Mouse (Mus musculus) thymus, adult 2 months (tissue): ENCODE measurements around the gene Gsx2. TPM values are rescaled to one million over a fixed set of nuclear protein-coding genes. Genes with fewer than 3 reads are reported as not detected.

Experiments
- DNase-seq: peaks from one replicate; pipeline ENCODE4 v3.0.0; 2021
- H3K27ac ChIP-seq: fragments of 200-500 bp; 2 replicates; pipeline ENCODE4 v1.5.1; 2012; ENCODE audit warnings: low read length, control low read depth; ENCODE audit not compliant: control insufficient read depth, insufficient read depth
- H3K27me3 ChIP-seq: fragments of 200-500 bp; 2 replicates; pipeline ENCODE4 v1.6.1; 2012; ENCODE audit warnings: mild to moderate bottlenecking, low read length, moderate library complexity, mixed read lengths; ENCODE audit not compliant: control insufficient read depth, insufficient read depth
- H3K36me3 ChIP-seq: fragments of 200-500 bp; 2 replicates; pipeline ENCODE4 v1.6.1; 2012; ENCODE audit warnings: mild to moderate bottlenecking, low read length, moderate library complexity; ENCODE audit not compliant: control insufficient read depth, insufficient read depth
- H3K4me1 ChIP-seq: fragments of 200-500 bp; replicated peaks from 2 replicates; pipeline ENCODE4 v1.6.1; 2012; ENCODE audit warnings: low read length; ENCODE audit not compliant: control insufficient read depth, insufficient read depth
- H3K4me3 ChIP-seq: fragments of 200-500 bp; 2 replicates; pipeline ENCODE4 v1.5.1; 2012; ENCODE audit warnings: mild to moderate bottlenecking, low read length, control low read depth, moderate library complexity; ENCODE audit not compliant: control insufficient read depth, insufficient read depth
- CTCF ChIP-seq: fragments of 200-500 bp; IDR thresholded peaks from 2 replicates; pipeline ENCODE4 v1.5.1; 2012; ENCODE audit warnings: mild to moderate bottlenecking, control low read depth, low read length, moderate library complexity, borderline replicate concordance; ENCODE audit not compliant: control insufficient read depth, poor library complexity, insufficient read depth; ENCODE audit errors: extremely low read depth
- POLR2A ChIP-seq: fragments of 200-500 bp; IDR thresholded peaks from 2 replicates; pipeline ENCODE4 v1.6.1; 2012; ENCODE audit warnings: mild to moderate bottlenecking, low read length, control low read depth, moderate library complexity; ENCODE audit not compliant: control insufficient read depth, poor library complexity, insufficient read depth; ENCODE audit errors: extremely low read depth
- whole genome bisulfite sequencing: fragments of 180-500 bp; shearing (Covaris S2); methylation state at CpG from one replicate; pipeline ENCODE4 v1.1.7; 2018; 5-methylcytosine and 5-hydroxymethylcytosine counted together
- polyA plus RNA-seq: library from polyadenylated mRNA; depleted of rRNA; stranded (reverse); fragments of >200 nt; gene quantifications from 2 replicates; pipeline ENCODE4 v1.2.3, GENCODE M21; 2012

Gsx2 gene
- polyA plus RNA-seq, 1 experiment, result not detected

DNA sequence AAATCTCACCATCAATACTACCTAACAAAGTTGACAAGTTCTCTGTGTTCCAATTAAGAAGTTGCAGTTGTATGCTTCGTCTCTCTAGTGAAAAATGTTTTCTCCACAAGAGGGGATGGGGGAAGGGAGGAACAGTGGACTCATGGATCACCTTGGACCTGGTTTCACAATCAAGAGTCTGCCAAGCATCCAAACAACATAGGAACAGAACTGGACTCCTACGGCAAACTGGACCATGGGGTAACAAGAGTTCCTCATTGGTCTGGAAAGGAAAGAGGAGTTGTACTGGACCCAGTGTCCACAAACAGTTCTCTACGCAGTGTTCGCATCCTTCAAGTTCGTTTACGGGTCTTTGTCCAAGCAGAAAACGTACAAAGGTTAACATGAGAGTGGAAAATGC is 30.0 kb upstream of the Gsx2 start:
- no peak for DNase-seq
- no peaks in the 10 kb centered on the region; the same call in 1 of the 2 replicates for H3K36me3 ChIP-seq

DNA sequence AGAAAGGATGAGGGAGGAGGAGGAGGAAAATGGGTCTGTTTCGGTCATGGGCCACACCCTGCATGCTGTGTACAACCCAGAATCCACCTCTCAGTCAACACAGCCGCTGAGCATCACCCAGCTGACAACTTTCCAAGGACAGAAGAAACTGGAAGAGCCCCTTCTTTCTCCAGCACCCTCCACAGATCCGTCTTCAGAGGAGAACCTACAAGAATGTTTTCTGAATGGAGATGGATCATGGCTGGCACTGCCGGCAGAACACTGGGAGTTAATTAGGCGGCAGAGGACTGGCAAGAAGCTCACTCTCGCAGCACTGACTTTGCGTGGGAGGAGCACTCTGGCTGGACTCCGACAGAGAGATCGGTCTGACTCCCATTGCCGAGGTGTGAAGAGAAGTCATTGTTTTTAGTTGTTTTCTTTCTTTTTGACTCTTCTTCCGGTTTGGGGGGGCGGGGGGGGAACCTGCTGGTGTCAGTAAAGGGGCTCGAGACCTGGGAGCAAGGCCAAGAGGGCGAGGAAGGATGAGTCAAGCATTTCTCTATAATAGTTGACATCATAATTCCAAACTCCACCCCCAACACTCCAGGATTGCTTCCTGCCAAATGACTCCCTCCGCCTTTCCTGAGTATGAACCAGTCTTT is 28.6 kb upstream of the Gsx2 start:
- H3K4me1 ChIP-seq, result peaks cover 5% of the 10 kb centered on the region
- no peaks in the 10 kb centered on the region for H3K36me3 ChIP-seq
- H3K4me3 ChIP-seq, result no peak overlapping the region
- no peak overlapping the region for H3K27ac ChIP-seq
- DNase-seq, result no peak
- WGBS, result 80% methylated on average over 15 of the region's 15 CpGs
- TF ChIP-seq CTCF (no peak), POLR2A (no peak)
- H3K27me3 ChIP-seq, result no peaks in the 10 kb centered on the region

More for the DNA sequence above, 30.0 kb upstream of the Gsx2 start:
- TF ChIP-seq POLR2A (no peak), CTCF (no peak)
- WGBS, result 96% methylated on average over 7 of the region's 7 CpGs
- Histone ChIP-seq H3K4me1 (peaks cover 6% of the 10 kb centered on the region), H3K27me3 (no peaks in the 10 kb centered on the region), H3K4me3 (no peak overlapping the region), H3K27ac (no peak overlapping the region)

DNA sequence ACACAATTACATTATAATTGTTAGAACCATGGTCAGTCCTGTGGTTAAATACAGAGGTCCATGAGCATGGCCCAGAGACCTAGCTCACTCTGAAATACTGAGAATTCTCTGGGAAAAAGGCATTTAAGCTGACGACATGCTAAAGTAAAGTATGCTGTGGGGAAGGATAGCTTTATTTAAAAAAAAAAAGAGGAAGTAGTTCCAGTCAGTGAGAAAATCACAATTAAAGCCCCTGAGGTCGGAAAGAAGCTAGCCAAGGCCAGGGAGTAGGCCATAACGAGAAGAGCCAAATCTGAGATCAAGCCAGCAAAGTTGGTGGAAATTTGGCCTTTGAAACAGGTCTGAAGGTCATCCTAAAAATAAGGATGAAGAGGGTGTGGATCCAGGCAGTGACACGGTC is 24.3 kb upstream of the Gsx2 start:
- Histone ChIP-seq H3K27ac (no peak overlapping the region), H3K4me3 (no peak overlapping the region), H3K27me3 (no peaks in the 10 kb centered on the region), H3K4me1 (no peaks in the 10 kb centered on the region), H3K36me3 (no peaks in the 10 kb centered on the region)
- no peak for DNase-seq
- 49% methylated on average over 4 of the region's 4 CpGs for WGBS
- no peak for TF ChIP-seq CTCF
- TF ChIP-seq POLR2A, result no peak

DNA sequence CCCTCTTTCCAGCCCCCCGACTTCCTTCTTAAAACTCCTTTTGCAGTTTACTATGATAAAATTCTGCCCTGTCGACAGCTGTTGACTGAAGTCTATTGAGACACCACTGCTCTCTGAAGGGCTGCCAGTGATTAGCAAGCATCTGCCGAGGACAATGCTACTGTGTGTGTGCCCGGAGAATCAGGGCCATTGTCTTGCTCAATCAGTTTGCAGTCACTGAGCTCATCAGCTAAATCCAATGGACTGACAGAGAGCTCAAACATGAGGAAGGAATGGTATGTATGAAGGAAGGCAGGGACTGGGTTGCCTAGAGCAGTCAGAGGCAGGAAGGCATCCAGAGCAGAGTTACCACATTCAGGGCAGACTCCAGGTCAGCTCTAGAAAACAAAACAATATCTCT is 12.2 kb upstream of the Gsx2 start:
- Histone ChIP-seq H3K4me3 (no peak overlapping the region), H3K4me1 (peaks cover 12% of the 10 kb centered on the region), H3K27ac (no peak overlapping the region), H3K36me3 (no peaks in the 10 kb centered on the region), H3K27me3 (no peaks in the 10 kb centered on the region)
- TF ChIP-seq POLR2A, result no peak
- no peak for TF ChIP-seq CTCF
- 89% methylated on average over 4 of the region's 4 CpGs for WGBS
- no peak for DNase-seq

DNA sequence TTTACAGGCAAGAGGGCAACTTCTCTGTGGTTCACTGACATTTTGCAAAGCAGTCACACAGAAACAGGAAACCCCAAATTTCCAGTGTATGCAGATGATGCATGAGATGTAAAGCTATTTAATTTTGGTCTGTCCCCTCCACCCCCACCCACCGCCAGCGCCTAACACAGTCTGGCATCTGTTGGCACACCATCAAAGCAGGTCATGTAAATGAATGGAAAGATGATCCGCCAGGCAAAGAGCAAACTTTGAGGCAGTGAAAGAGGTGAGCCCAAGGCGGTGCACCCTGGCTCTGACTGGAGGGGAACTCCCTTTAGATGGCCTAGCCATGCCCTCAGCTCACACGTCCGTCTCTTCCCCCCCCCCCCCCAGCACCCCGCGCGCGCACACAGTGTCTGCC is 8.7 kb upstream of the Gsx2 start:
- Histone ChIP-seq H3K4me3 (peak overlapping the region; percentile 36), H3K4me1 (peaks cover 12% of the 10 kb centered on the region), H3K27ac (no peak overlapping the region), H3K36me3 (no peaks in the 10 kb centered on the region), H3K27me3 (peaks cover 5% of the 10 kb centered on the region)
- no peak for DNase-seq
- 3% methylated on average over 9 of the region's 10 CpGs for WGBS
- TF ChIP-seq CTCF, result no peak
- TF ChIP-seq POLR2A, result no peak

DNA sequence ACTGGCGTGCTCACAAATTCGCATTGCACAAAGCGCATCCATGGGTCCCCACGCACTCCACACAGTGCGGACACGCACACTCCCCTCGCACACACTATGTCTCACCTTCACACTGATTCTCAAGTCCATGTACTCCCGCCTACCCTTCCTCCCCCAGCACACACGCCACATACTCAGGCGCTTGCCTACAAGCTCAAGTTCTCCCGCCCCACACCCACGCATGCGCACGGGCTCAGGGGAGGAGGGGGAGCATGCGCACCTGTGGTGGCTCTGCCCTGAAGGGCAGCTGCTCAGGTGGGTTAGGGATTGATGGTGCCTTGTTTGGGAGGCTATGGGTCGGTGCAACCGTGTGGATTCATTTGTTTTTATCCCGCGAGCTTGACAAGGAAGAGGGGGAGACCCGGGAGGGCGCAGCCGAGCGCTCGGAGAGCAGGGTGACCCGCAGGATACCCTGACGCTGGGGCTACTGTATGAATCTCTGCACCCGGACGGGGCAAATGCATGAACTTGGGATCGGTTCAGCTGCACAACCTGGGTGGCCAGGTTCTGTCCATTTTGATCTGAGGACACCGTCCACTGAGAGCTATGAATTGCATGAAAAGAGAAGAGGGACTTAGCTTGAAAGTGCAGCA is 8.2 kb upstream of the Gsx2 start:
- no peak overlapping the region for H3K27ac ChIP-seq
- peaks cover 12% of the 10 kb centered on the region for H3K4me1 ChIP-seq
- H3K27me3 ChIP-seq, result peaks cover 8% of the 10 kb centered on the region
- H3K4me3 ChIP-seq, result peak overlapping the region; percentile 36
- WGBS, result under 1% methylated on average over 30 of the region's 30 CpGs
- H3K36me3 ChIP-seq, result no peaks in the 10 kb centered on the region
- peak; percentile 90 for DNase-seq
- TF ChIP-seq POLR2A (0 out of 2 replicates have a peak, but pooled peaks have one; percentile 20), CTCF (no peak)
